Mouse (Mus musculus) ES-E14 (cell line): ENCODE measurements at regions not wholly inside any gene's neighbourhood (a gene's known extent, or its start where the extent isn't known, plus 50 kb on each side); places are given as distances from the start of the nearest gene placed in this dataset.

Experiments used
- DNase-seq: peaks from one replicate; pipeline ENCODE4 v3.0.0-alpha.2; 2013; ENCODE audit warnings: low read depth, low spot score
- H3K27ac ChIP-seq: 2 replicates; pipeline ENCODE4 v1.5.1; 2012; ENCODE audit warnings: low read depth, mild to moderate bottlenecking, low read length, moderate library complexity, mixed read lengths; ENCODE audit not compliant: poor library complexity, insufficient read depth, severe bottlenecking
- H3K36me3 ChIP-seq: 2 replicates; pipeline ENCODE4 v1.6.1; 2012; ENCODE audit warnings: mild to moderate bottlenecking, low read length, moderate library complexity, mixed read lengths; ENCODE audit not compliant: control insufficient read depth, poor library complexity, insufficient read depth, severe bottlenecking
- H3K4me1 ChIP-seq, 2 experiments: fragments of 150-350 bp in 1 of 2; sonication (generic) in 1 of 2; 2 replicates each; pipeline ENCODE4 v1.6.1; 2012; ENCODE audit warnings: low read length in 2 of 2, mild to moderate bottlenecking in 1 of 2, mixed read lengths in 1 of 2; ENCODE audit not compliant: control insufficient read depth in 2 of 2, insufficient read depth in 2 of 2, poor library complexity in 1 of 2
- H3K4me3 ChIP-seq, 2 experiments: fragments of 150-350 bp in 1 of 2; sonication (generic) in 1 of 2; 2 replicates each; pipeline ENCODE4 v1.5.1; 2012; ENCODE audit warnings: low read length in 2 of 2, low read depth in 1 of 2, mild to moderate bottlenecking in 1 of 2, mixed read lengths in 1 of 2; ENCODE audit not compliant: insufficient read depth in 1 of 2, poor library complexity in 1 of 2, severe bottlenecking in 1 of 2
- H3K9ac ChIP-seq: 2 replicates; pipeline ENCODE4 v1.6.1; 2012; ENCODE audit warnings: low read depth, mild to moderate bottlenecking, low read length, mixed read lengths; ENCODE audit not compliant: poor library complexity, insufficient read depth, severe bottlenecking
- H3K9me3 ChIP-seq: fragments of 150-350 bp; sonication (generic); 2 replicates; pipeline ENCODE4 v1.6.1; 2012; ENCODE audit warnings: low read depth, mild to moderate bottlenecking, low read length; ENCODE audit not compliant: control insufficient read depth, insufficient read depth
- CHD2 ChIP-seq: IDR thresholded peaks from 2 replicates; pipeline ENCODE4 v1.6.1; 2014; ENCODE audit warnings: mild to moderate bottlenecking, low read depth, low read length, inconsistent platforms
- HCFC1 ChIP-seq: IDR thresholded peaks from 2 replicates; pipeline ENCODE4 v1.6.1; 2012; ENCODE audit warnings: low read length, inconsistent platforms, borderline replicate concordance; ENCODE audit not compliant: insufficient read depth
- MAFK ChIP-seq: IDR thresholded peaks from 2 replicates; pipeline ENCODE4 v1.6.1; 2014; ENCODE audit warnings: mild to moderate bottlenecking, low read depth, low read length, inconsistent platforms; ENCODE audit not compliant: insufficient read depth
- ZC3H11A ChIP-seq: IDR thresholded peaks from 2 replicates; pipeline ENCODE4 v1.6.1; 2012; ENCODE audit warnings: low read depth, mild to moderate bottlenecking, inconsistent platforms, low read length, borderline replicate concordance
- ZNF384 ChIP-seq: IDR thresholded peaks from 2 replicates; pipeline ENCODE4 v1.6.1; 2012; ENCODE audit warnings: low read depth, low read length, inconsistent platforms
- in situ Hi-C, 2 experiments: fragments of 600-800 bp; cut with MboI; formaldehyde crosslinking; loops; one replicate each; pipeline ENCODE4 v1.15.1; 2025; ENCODE audit warnings: low sequenced_read_pairs in 2 of 2, inconsistent platforms in 1 of 2; ENCODE audit not compliant: unreplicated experiment in 2 of 2

- Histone ChIP-seq H3K4me1 (no peaks in the 10 kb centered on the region), H3K9ac (no peak overlapping the region), H3K27ac (no peak overlapping the region), H3K36me3 (no peaks in the 10 kb centered on the region), H3K9me3 (no peaks in the 10 kb centered on the region), H3K4me3 (no peak overlapping the region)
- DNase-seq, result no peak
- in situ Hi-C loops, result no loop called here
- TF ChIP-seq CHD2, result no peak
- TF ChIP-seq HCFC1, result no peak
- no peak for TF ChIP-seq MAFK
- no peak for TF ChIP-seq ZC3H11A
Measured at GRCm38 (mm10) chr9:43564239-43564906, 179.4 kb upstream of the Nectin1 start.

- no peak for TF ChIP-seq ZNF384
- TF ChIP-seq CHD2, result no peak
- TF ChIP-seq HCFC1, result no peak
- TF ChIP-seq ZC3H11A, result no peak
- TF ChIP-seq MAFK, result no peak
- Histone ChIP-seq H3K4me1 (peaks cover 0 to 2% of the 10 kb centered on the region in 2 experiments; a peak in 1 of 4 replicates), H3K4me3 (no peak overlapping the region), H3K9me3 (no peaks in the 10 kb centered on the region), H3K9ac (no peak overlapping the region), H3K27ac (no peak overlapping the region), H3K36me3 (no peaks in the 10 kb centered on the region)
- DNase-seq, result no peak
- in situ Hi-C loops, result no loop called here
Measured at GRCm38 (mm10) chr9:43568851-43569250, 174.9 kb upstream of the Nectin1 start.

GRCm38 (mm10) chr9:43571086-43571485 is 172.7 kb upstream of the Nectin1 start:
- Histone ChIP-seq H3K9ac (no peak overlapping the region), H3K36me3 (no peaks in the 10 kb centered on the region), H3K27ac (no peak overlapping the region), H3K4me1 (peaks cover 0 to 2% of the 10 kb centered on the region in 2 experiments; a peak in 1 of 4 replicates), H3K9me3 (no peaks in the 10 kb centered on the region), H3K4me3 (no peak overlapping the region)
- in situ Hi-C loops, result no loop called here
- no peak for DNase-seq
- TF ChIP-seq CHD2 (no peak), ZC3H11A (no peak), ZNF384 (no peak), HCFC1 (no peak), MAFK (no peak)

GRCm38 (mm10) chr9:43575659-43576058 is 168.1 kb upstream of the Nectin1 start:
- H3K36me3 ChIP-seq, result no peaks in the 10 kb centered on the region
- H3K4me1 ChIP-seq, result peaks cover 0 to 8% of the 10 kb centered on the region in 2 experiments; a peak in 2 of 4 replicates
- in situ Hi-C loops, result no loop called here
- H3K9me3 ChIP-seq, result no peaks in the 10 kb centered on the region
- H3K4me3 ChIP-seq, result no peak overlapping the region
- no peak overlapping the region for H3K27ac ChIP-seq
- no peak for DNase-seq
- TF ChIP-seq ZNF384 (no peak), ZC3H11A (no peak), MAFK (no peak), CHD2 (no peak), HCFC1 (no peak)
- no peak overlapping the region for H3K9ac ChIP-seq

- in situ Hi-C loops, result no loop called here
- H3K27ac ChIP-seq, result no peak overlapping the region
- H3K4me3 ChIP-seq, result no peak overlapping the region
- TF ChIP-seq CHD2, result no peak
- TF ChIP-seq ZC3H11A, result no peak
- TF ChIP-seq MAFK, result no peak
- TF ChIP-seq ZNF384, result no peak
- no peak for TF ChIP-seq HCFC1
- DNase-seq, result no peak
- no peak overlapping the region for H3K9ac ChIP-seq
- no peaks in the 10 kb centered on the region for H3K36me3 ChIP-seq
- no peaks in the 10 kb centered on the region for H3K9me3 ChIP-seq
- peaks cover 0 to 15% of the 10 kb centered on the region in 2 experiments; a peak in 2 of 4 replicates for H3K4me1 ChIP-seq
Measured at GRCm38 (mm10) chr9:43580653-43581052, 163.1 kb upstream of the Nectin1 start.
